Mouse (Mus musculus): ENCODE results near the gene Rnaseh2c.

DNA sequence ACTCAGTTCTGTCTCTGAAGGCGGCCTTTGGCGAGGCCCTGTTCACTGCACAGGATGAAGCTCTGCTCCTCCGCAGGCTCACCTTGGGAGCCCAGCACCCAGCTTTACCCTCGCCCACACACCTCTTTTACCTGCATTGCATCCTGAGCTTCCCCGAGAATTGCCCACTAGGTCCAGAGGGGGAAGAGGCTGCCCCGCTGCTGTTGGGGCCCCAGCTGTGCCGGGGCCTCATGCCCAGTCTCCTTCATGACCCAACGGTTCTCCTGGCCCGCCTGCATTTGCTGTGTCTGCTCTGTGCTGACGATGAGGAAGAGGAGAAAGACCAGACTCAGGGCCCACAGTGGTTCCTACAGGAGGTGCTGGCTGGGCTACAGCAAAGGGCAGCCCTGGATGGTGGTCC is 32.2 kb upstream of the Rnaseh2c start:
- TF ChIP-seq CTCF (IDR thresholded peaks at IDR 0.05; ENCODE audit: extremely low read depth, insufficient read depth, insufficient read length, insufficient replicate concordance), result no peak
- no peak for TF ChIP-seq POLR2A (IDR thresholded peaks at IDR 0.05; ENCODE audit: low read depth, low read length)

Data from spleen, adult 2 months (tissue).